Mouse (Mus musculus) ovary, postnatal 14 days (tissue): ENCODE results near the gene Gm3286.
"Not testable (repeated sequence)": the region's sequence is repeated elsewhere in the genome, so short reads cannot be mapped to it uniquely, and the experiment has no call there.

ENCODE experiments used
- DNase-seq: peaks from one replicate; pipeline ENCODE4 v3.0.0; 2022; ENCODE audit warnings: low spot score

The Gm3286 gene

GRCm38 (mm10) chr5:95510458-95510857, at the start of gene Gm3286:
Gene Gm3286 (plus strand): TSS chr5:95510758.
- not testable (repeated sequence) for DNase-seq
